Mouse (Mus musculus) forebrain, postnatal 0 days (tissue): ENCODE measurements around the gene Acvr1. TPM values are rescaled to one million over a fixed set of nuclear protein-coding genes. Genes with fewer than 3 reads are reported as not detected.

Experiments used
- ATAC-seq: fragments of 200-750 bp; cut with Nextera tagmentation; 2 replicates; pipeline ENCODE4 v1.8.0; 2017; ENCODE audit warnings: mild to moderate bottlenecking, moderate library complexity
- DNase-seq: peaks from one replicate; pipeline ENCODE4 v3.0.0-alpha.2; 2015
- H3K27ac ChIP-seq: fragments of 300-500 bp; sonication (generic); 2 replicates; pipeline ENCODE4 v1.5.1; 2014; ENCODE audit warnings: low read depth, mild to moderate bottlenecking, antibody characterized with exemption, low read length, moderate library complexity, mixed read lengths
- H3K27me3 ChIP-seq: fragments of 300-500 bp; sonication (generic); 2 replicates; pipeline ENCODE4 v1.6.1; 2014; ENCODE audit warnings: mild to moderate bottlenecking, low read length, mixed read lengths; ENCODE audit not compliant: insufficient read depth
- H3K36me3 ChIP-seq: fragments of 300-500 bp; sonication (generic); 2 replicates; pipeline ENCODE4 v1.6.1; 2014; ENCODE audit warnings: mild to moderate bottlenecking, moderate library complexity; ENCODE audit not compliant: insufficient read depth
- H3K4me1 ChIP-seq: fragments of 300-500 bp; sonication (generic); 2 replicates; pipeline ENCODE4 v1.6.1; 2014; ENCODE audit warnings: antibody characterized with exemption; ENCODE audit not compliant: insufficient read depth
- H3K4me2 ChIP-seq: fragments of 300-500 bp; sonication (generic); 2 replicates; pipeline ENCODE4 v1.6.1; 2014; ENCODE audit warnings: low read depth, mild to moderate bottlenecking, moderate library complexity
- H3K4me3 ChIP-seq: fragments of 300-500 bp; sonication (generic); 2 replicates; pipeline ENCODE4 v1.5.1; 2014; ENCODE audit warnings: low read depth, low read length, mixed read lengths
- H3K9ac ChIP-seq: fragments of 300-500 bp; sonication (generic); 2 replicates; pipeline ENCODE4 v1.6.1; 2014; ENCODE audit warnings: mild to moderate bottlenecking
- H3K9me3 ChIP-seq: fragments of 300-500 bp; sonication (generic); 2 replicates; pipeline ENCODE4 v1.6.1; 2016; ENCODE audit warnings: low read length
- CTCF ChIP-seq: sonication (generic); IDR thresholded peaks from 2 replicates; pipeline ENCODE4 v1.5.1; 2016; ENCODE audit warnings: antibody characterized with exemption, control low read depth, low read depth
- WGBS: fragments of 180-500 bp; shearing (Covaris S2); extraction: QIAGEN DNeasy Blood & Tissue Kit; methylation state at CpG from one replicate; pipeline ENCODE4 v1.1.7; 2014; 5-methylcytosine and 5-hydroxymethylcytosine counted together
- polyA plus RNA-seq: library from polyadenylated mRNA; unstranded; fragments of >200 nt; fragmentation: Nextera tagmentation; extraction: Ambion mirVana; gene quantifications from 2 replicates; pipeline ENCODE4 v1.2.1, GENCODE M21; 2015
- total RNA-seq: library from RNA; depleted of rRNA; stranded (reverse); fragments of >200 nt; gene quantifications from 2 replicates; pipeline ENCODE4 v1.2.3, GENCODE M21; 2014

The Acvr1 gene
- total and polyA plus RNA-seq, 2 experiments from 2014 or later = 6.4 to 16.4 TPM

- no peaks in the 10 kb centered on the region for H3K36me3 ChIP-seq
- no peak for TF ChIP-seq CTCF
- H3K27ac ChIP-seq = no peak overlapping the region
- no peak overlapping the region for H3K4me2 ChIP-seq
- DNase-seq (no peak), ATAC-seq (no peak)
- H3K4me1 ChIP-seq = no peaks in the 10 kb centered on the region
- WGBS = 92% methylated on average over 6 of the region's 6 CpGs
- H3K27me3 ChIP-seq = no peaks in the 10 kb centered on the region
- no peak overlapping the region for H3K4me3 ChIP-seq
- 0 out of 2 replicates have a peak, but pooled peaks cover 3% of the 10 kb centered on the region for H3K9me3 ChIP-seq
- H3K9ac ChIP-seq = no peak overlapping the region
Observed at GRCm38 (mm10) chr2:58599639-58600038, 32.7 kb upstream of the Acvr1 start.

- H3K4me1 ChIP-seq = no peaks in the 10 kb centered on the region
- H3K27me3 ChIP-seq = no peaks in the 10 kb centered on the region
- WGBS = 92% methylated on average over 3 of the region's 3 CpGs
- no peak overlapping the region for H3K9ac ChIP-seq
- 0 out of 2 replicates have a peak, but pooled peaks cover 3% of the 10 kb centered on the region for H3K9me3 ChIP-seq
- DNase-seq (no peak), ATAC-seq (no peak)
- TF ChIP-seq CTCF = no peak
- no peak overlapping the region for H3K4me3 ChIP-seq
- no peaks in the 10 kb centered on the region for H3K36me3 ChIP-seq
- no peak overlapping the region for H3K27ac ChIP-seq
- no peak overlapping the region for H3K4me2 ChIP-seq
Observed at GRCm38 (mm10) chr2:58597556-58597955, 30.6 kb upstream of the Acvr1 start.

DNA sequence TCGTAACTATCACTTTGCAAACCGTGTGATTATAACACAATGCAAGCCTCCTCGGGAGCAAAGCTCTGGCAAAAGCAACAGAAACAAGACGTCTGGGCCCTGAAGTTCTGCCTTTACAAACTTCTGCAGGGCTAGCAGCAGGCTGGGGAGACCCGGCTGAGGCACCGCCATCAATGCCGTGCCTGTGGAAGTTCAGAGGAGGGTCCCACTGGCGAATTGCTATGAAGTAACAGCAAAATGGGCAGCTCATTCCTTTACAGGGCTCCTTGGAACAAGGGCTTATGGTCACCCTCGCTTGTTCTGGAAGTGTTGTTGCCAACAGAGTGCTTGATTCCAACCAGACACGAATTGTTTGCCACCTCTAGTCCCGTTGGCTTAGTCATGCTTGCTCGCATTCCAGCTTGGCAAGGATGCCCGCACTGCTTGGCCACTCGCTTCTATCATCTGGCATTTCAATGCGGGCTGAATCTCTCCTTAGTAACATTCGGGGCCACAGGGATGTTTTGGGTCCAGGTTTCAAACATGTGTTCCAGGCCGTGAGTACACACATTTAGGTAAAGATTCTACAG, 29.9 kb upstream of the Acvr1 start:
- 41% methylated on average over 17 of the region's 17 CpGs for WGBS
- Histone ChIP-seq H3K27ac (no peak overlapping the region), H3K36me3 (no peaks in the 10 kb centered on the region), H3K27me3 (no peaks in the 10 kb centered on the region), H3K4me3 (no peak overlapping the region), H3K4me1 (no peaks in the 10 kb centered on the region), H3K4me2 (no peak overlapping the region), H3K9ac (no peak overlapping the region), H3K9me3 (no peaks in the 10 kb centered on the region)
- ATAC-seq (peak; percentile 61), DNase-seq (peak; percentile 53)
- TF ChIP-seq CTCF = no peak

GRCm38 (mm10) chr2:58595350-58595749, 28.4 kb upstream of the Acvr1 start:
- DNase-seq = no peak
- Histone ChIP-seq H3K27ac (peak overlapping the region; percentile 62; the same call in 1 of the 2 replicates), H3K36me3 (no peaks in the 10 kb centered on the region), H3K4me1 (no peaks in the 10 kb centered on the region), H3K4me2 (no peak overlapping the region), H3K4me3 (no peak overlapping the region), H3K9me3 (no peaks in the 10 kb centered on the region), H3K27me3 (no peaks in the 10 kb centered on the region), H3K9ac (no peak overlapping the region)
- ATAC-seq = no peak
- TF ChIP-seq CTCF = no peak
- WGBS = 68% methylated on average over 9 of the region's 9 CpGs

GRCm38 (mm10) chr2:58590055-58590454, 23.1 kb upstream of the Acvr1 start:
- DNase-seq (no peak), ATAC-seq (no peak)
- TF ChIP-seq CTCF = no peak
- Histone ChIP-seq H3K4me1 (0 out of 2 replicates have a peak, but pooled peaks cover 6% of the 10 kb centered on the region), H3K36me3 (no peaks in the 10 kb centered on the region), H3K9ac (no peak overlapping the region), H3K27ac (no peak overlapping the region), H3K4me2 (no peak overlapping the region), H3K27me3 (no peaks in the 10 kb centered on the region), H3K9me3 (no peaks in the 10 kb centered on the region), H3K4me3 (no peak overlapping the region)
- whole genome bisulfite sequencing = 90% methylated on average over 1 of the region's 1 CpGs

- Histone ChIP-seq H3K9me3 (no peaks in the 10 kb centered on the region), H3K36me3 (no peaks in the 10 kb centered on the region), H3K4me1 (0 out of 2 replicates have a peak, but pooled peaks cover 6% of the 10 kb centered on the region), H3K27me3 (no peaks in the 10 kb centered on the region), H3K9ac (no peak overlapping the region), H3K4me3 (no peak overlapping the region), H3K27ac (no peak overlapping the region), H3K4me2 (no peak overlapping the region)
- no peak for TF ChIP-seq CTCF
- ATAC-seq (no peak), DNase-seq (no peak)
- 64% methylated on average over 4 of the region's 4 CpGs for WGBS
Observed at GRCm38 (mm10) chr2:58589637-58590036, 22.7 kb upstream of the Acvr1 start.

DNA sequence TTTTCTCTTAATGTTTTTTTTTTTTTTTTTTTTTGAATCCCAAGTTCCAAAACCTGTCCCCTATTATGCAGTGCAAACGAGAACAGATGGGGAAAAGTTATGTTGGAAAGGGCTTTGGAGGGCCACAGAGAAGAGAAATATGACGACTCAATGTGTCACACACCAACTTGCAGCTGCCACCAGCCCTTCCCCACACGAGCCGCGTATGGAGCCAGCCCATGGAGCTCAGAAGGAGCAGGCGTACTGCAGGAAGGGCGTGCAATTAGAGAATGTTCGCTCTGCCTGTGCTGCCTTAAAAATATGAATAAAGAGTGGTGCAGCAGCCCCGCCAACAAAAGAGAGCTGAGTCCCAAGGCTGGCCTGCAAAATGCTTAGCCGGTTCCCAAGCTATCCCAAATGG, 19.4 kb upstream of the Acvr1 start:
- 28% methylated on average over 10 of the region's 10 CpGs for WGBS
- Histone ChIP-seq H3K9ac (no peak overlapping the region), H3K36me3 (no peaks in the 10 kb centered on the region), H3K4me1 (0 out of 2 replicates have a peak, but pooled peaks cover 6% of the 10 kb centered on the region), H3K4me2 (0 out of 2 replicates have a peak overlapping the region, but pooled peaks have one; percentile 6), H3K27me3 (no peaks in the 10 kb centered on the region), H3K27ac (peak overlapping the region; percentile 74), H3K4me3 (no peak overlapping the region), H3K9me3 (no peaks in the 10 kb centered on the region)
- TF ChIP-seq CTCF = no peak
- ATAC-seq (peak; percentile 95), DNase-seq (peak; percentile 91)
